Mouse (Mus musculus): ENCODE measurements around the gene Slamf1.
"Not testable (repeated sequence)": the region's sequence is repeated elsewhere in the genome, so short reads cannot be mapped to it uniquely, and the experiment has no call there.

Gene Slamf1

GRCm38 (mm10) chr1:171811048-171811447, 44.1 kb downstream of the Slamf1 start:
- DNase-seq: not testable (repeated sequence)

- DNase-seq: peak; percentile 30
These were observed 48.9 kb downstream of the Slamf1 start for GRCm38 (mm10) chr1:171815545-171816439.

GRCm38 (mm10) chr1:171816991-171817390, 50.1 kb downstream of the Slamf1 start:
- DNase-seq: no peak

- DNase-seq: no peak
These were observed 54.4 kb downstream of the Slamf1 start for GRCm38 (mm10) chr1:171821331-171821730.

GRCm38 (mm10) chr1:171825462-171825861, 58.5 kb downstream of the Slamf1 start:
- DNase-seq: no peak

- DNase-seq: no peak
These were observed 59.2 kb downstream of the Slamf1 start for GRCm38 (mm10) chr1:171826164-171826563.

GRCm38 (mm10) chr1:171827674-171828073, 60.7 kb downstream of the Slamf1 start:
- DNase-seq: no peak

- no peak for DNase-seq
These were observed 72.6 kb downstream of the Slamf1 start, which contains the start of gene Cd84 for GRCm38 (mm10) chr1:171839488-171839887. Gene Cd84, plus strand, starts transcription at chr1:171839697.

GRCm38 (mm10) chr1:171840450-171841023, 73.6 kb downstream of the Slamf1 start:
- DNase-seq: peak; percentile 38

GRCm38 (mm10) chr1:171845035-171845754, 78.3 kb downstream of the Slamf1 start:
- DNase-seq: peak; percentile 31

- no peak for DNase-seq
These were observed 81.3 kb downstream of the Slamf1 start for GRCm38 (mm10) chr1:171848201-171848600.

GRCm38 (mm10) chr1:171848757-171849156, 81.8 kb downstream of the Slamf1 start:
- DNase-seq: no peak

- DNase-seq: peak; percentile 67
These were observed 82.5 kb downstream of the Slamf1 start for GRCm38 (mm10) chr1:171849454-171849853.
